16 mouse cellular contexts compared by ENCODE assay signal in genomic region chr5:54070549-54070948, GRCm38 (mm10).
"Had no signal": no experiment of that assay in that cellular context is flagged by ENCODE, and none has a peak within 500 bp of the region (broad histone marks: within the 10 kb centered on the region; RNA-seq: fewer than 3 reads in every experiment).

No protein-coding gene starts in this region.

- H3K4me1 ChIP-seq: midbrain, embryonic 13.5 days had no signal

- H3K27me3 ChIP-seq: kidney, embryonic 15.5 days; limb, embryonic 12.5 days; liver, embryonic 13.5 days; lung, embryonic 15.5 days; midbrain, embryonic 13.5 days had no signal

- H3K4me2 ChIP-seq: kidney, embryonic 15.5 days; limb, embryonic 12.5 days; liver, embryonic 13.5 days; lung, embryonic 15.5 days; midbrain, embryonic 13.5 days had no signal

- H3K36me3 ChIP-seq: kidney, embryonic 15.5 days; limb, embryonic 12.5 days; liver, embryonic 13.5 days; lung, embryonic 15.5 days; midbrain, embryonic 13.5 days had no signal

- DNase-seq: kidney, postnatal 25 days; layer of hippocampus, adult 9-11 months; layer of hippocampus, postnatal 36 days; liver; liver, embryonic 13.5 days; liver, postnatal 0 days; lung, postnatal 14 days; right cerebral cortex, adult 18-20 months; right cerebral cortex, postnatal 25 days; thymus, adult 2 months; thymus, postnatal 25 days had no signal

- H3K27ac ChIP-seq: kidney, embryonic 15.5 days; limb, embryonic 12.5 days; liver, embryonic 13.5 days; lung, embryonic 15.5 days; macrophage; midbrain, embryonic 13.5 days had no signal

- H3K9ac ChIP-seq: kidney, embryonic 15.5 days; limb, embryonic 12.5 days; liver, embryonic 13.5 days; liver, postnatal 0 days; lung, embryonic 15.5 days; midbrain, embryonic 13.5 days had no signal

- H3K4me3 ChIP-seq: kidney, embryonic 15.5 days; limb, embryonic 12.5 days; liver, embryonic 13.5 days; lung, embryonic 15.5 days; midbrain, embryonic 13.5 days had no signal

- ATAC-seq: liver, postnatal 0 days; midbrain, embryonic 13.5 days had no signal

- H3K9me3 ChIP-seq: kidney, embryonic 15.5 days; limb, embryonic 12.5 days; liver, embryonic 13.5 days; lung, embryonic 15.5 days; midbrain, embryonic 13.5 days had no signal
